9 mouse cellular contexts compared by ENCODE assay signal in the genomic region with DNA sequence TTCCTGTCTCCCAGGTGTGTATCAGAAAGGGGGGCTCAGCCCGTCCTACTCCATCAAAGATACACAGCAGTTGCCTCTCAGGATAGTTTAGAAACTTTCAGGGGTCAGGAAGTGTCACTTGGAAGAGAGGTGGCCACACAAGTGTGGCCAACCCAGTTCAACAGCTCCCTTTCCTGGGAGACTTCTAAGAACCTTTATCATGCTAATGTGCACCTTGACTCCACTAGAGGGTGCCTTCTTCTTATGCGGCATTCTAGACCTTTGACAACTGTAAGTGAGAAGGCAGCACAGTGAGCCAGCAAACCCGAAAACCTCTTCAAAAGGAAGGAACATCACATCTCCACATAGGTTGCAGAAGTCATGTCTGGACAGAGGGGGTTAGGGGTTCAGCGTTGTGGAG.
DNase-seq lines count a peak whose midpoint lies in the region; ATAC-seq and TF ChIP-seq lines count a peak whose summit lies in the region.
"Had no signal": no experiment of that assay in that cellular context is flagged by ENCODE, and none has a peak within 500 bp of the region (broad histone marks: within the 10 kb centered on the region; RNA-seq: fewer than 3 reads in every experiment).

No protein-coding gene starts in this region.

- no peaks in the 10 kb centered on the region for H3K79me2 ChIP-seq in heart, adult 2 months (replicated peaks; ENCODE audit: control insufficient read depth, insufficient read depth, low read length)

- TF ChIP-seq EP300 in heart, adult 2 months (IDR thresholded peaks at IDR 0.05; ENCODE audit: insufficient read depth, low read depth, low read length), result no peak
- TF ChIP-seq EP300 in lung, postnatal 0 days (IDR thresholded peaks at IDR 0.05), result no peak

- WGBS in heart, adult 2 months, result 30% methylated on average over 4 of the region's 4 CpGs
- WGBS in thymus, adult 2 months, result under 1% methylated on average over 4 of the region's 4 CpGs
- WGBS in lung, postnatal 0 days, result 11% methylated on average over 4 of the region's 4 CpGs
- 42% methylated on average over 4 of the region's 4 CpGs for WGBS in midbrain, embryonic 11.5 days

- peak; percentile 71 for TF ChIP-seq CTCF in heart, adult 2 months (IDR thresholded peaks at IDR 0.05)
- no peak for TF ChIP-seq CTCF in thymus, adult 2 months (IDR thresholded peaks at IDR 0.05; ENCODE audit: borderline replicate concordance, control insufficient read depth, extremely low read depth, insufficient read depth, low read length, poor library complexity)
- peak; percentile 78 for TF ChIP-seq CTCF in lung, postnatal 0 days (IDR thresholded peaks at IDR 0.05)

- no peak overlapping the region for H3K4me2 ChIP-seq in lung, postnatal 0 days (replicated peaks; ENCODE audit: low read depth, low read length)
- H3K4me2 ChIP-seq in midbrain, embryonic 11.5 days, result no peak overlapping the region
- H3K4me2 ChIP-seq: limb, embryonic 12.5 days had no signal

- peak in 1 of 2 experiments; percentile 14 for DNase-seq in heart, adult 2 months
- DNase-seq in heart, postnatal 25 days (ENCODE audit: low spot score), result no peak
- DNase-seq in thymus, adult 2 months, result peak; percentile 39
- DNase-seq in thymus, adult 18-20 months, result no peak
- peak; percentile 60 for DNase-seq in embryo, embryonic 10.5 days (ENCODE audit: low spot score)
- peak; percentile 79 for DNase-seq in lung, postnatal 0 days (ENCODE audit: low spot score)
- DNase-seq in ovary, adult 18-20 months (ENCODE audit: low spot score), result no peak
- no peak for DNase-seq in midbrain, embryonic 11.5 days (ENCODE audit: low spot score, missing footprints)

- TF ChIP-seq POLR2A in heart, adult 2 months (IDR thresholded peaks at IDR 0.05; ENCODE audit: insufficient read depth, low read depth, low read length), result no peak
- TF ChIP-seq POLR2A in thymus, adult 2 months (IDR thresholded peaks at IDR 0.05; ENCODE audit: control insufficient read depth, extremely low read depth, insufficient read depth, low read length, poor library complexity), result no peak

- no peaks in the 10 kb centered on the region; the same call in 1 of the 2 replicates for H3K4me1 ChIP-seq in heart, adult 2 months (ENCODE audit: control insufficient read depth, insufficient read depth, low read length)
- H3K4me1 ChIP-seq in thymus, adult 2 months (replicated peaks; ENCODE audit: control insufficient read depth, insufficient read depth, low read length), result peaks cover 13% of the 10 kb centered on the region
- no peaks in the 10 kb centered on the region for H3K4me1 ChIP-seq in lung, postnatal 0 days (ENCODE audit: insufficient read depth, low read depth, low read length)
- H3K4me1 ChIP-seq in midbrain, embryonic 11.5 days (ENCODE audit: control insufficient read depth, insufficient read depth, low read length), result no peaks in the 10 kb centered on the region

- H3K27ac ChIP-seq in heart, adult 2 months, result no peak overlapping the region
- no peak overlapping the region for H3K27ac ChIP-seq in thymus, adult 2 months (ENCODE audit: control insufficient read depth, insufficient read depth, low read length)
- H3K27ac ChIP-seq in lung, postnatal 0 days (ENCODE audit: low read length), result no peak overlapping the region
- no peak overlapping the region for H3K27ac ChIP-seq in midbrain, embryonic 11.5 days (ENCODE audit: low read depth, low read length)
- H3K27ac ChIP-seq: limb, embryonic 12.5 days had no signal

- peak; percentile 55; the same call in 1 of the 2 replicates for ATAC-seq in lung, postnatal 0 days
- no peak for ATAC-seq in midbrain, embryonic 11.5 days (ENCODE audit: low FRiP score)

- H3K4me3 ChIP-seq in heart, adult 2 months, result no peak overlapping the region
- no peak overlapping the region for H3K4me3 ChIP-seq in thymus, adult 2 months (ENCODE audit: control insufficient read depth, insufficient read depth, low read length)
- H3K4me3 ChIP-seq in lung, postnatal 0 days (ENCODE audit: low read depth, low read length), result no peak overlapping the region
- no peak overlapping the region for H3K4me3 ChIP-seq in midbrain, embryonic 11.5 days (ENCODE audit: low read depth, low read length)
- H3K4me3 ChIP-seq: limb, embryonic 12.5 days had no signal

- intact Hi-C loops in heart, adult 2 months (cut with DNase I), result loop anchor here (2.0 to 10.0 kb wide), 4 partner anchors 124 to 209 kb away; no protein-coding TSS in a partner anchor
- intact Hi-C loops in heart, postnatal 25 days (cut with DNase I), result loop anchor here (2.0 to 10.0 kb wide), 4 partner anchors 81 to 209 kb away; partner anchors contain the start of gene Ric8b

- H3K9me3 ChIP-seq in lung, postnatal 0 days (ENCODE audit: low read length), result no peaks in the 10 kb centered on the region
- no peaks in the 10 kb centered on the region for H3K9me3 ChIP-seq in midbrain, embryonic 11.5 days (ENCODE audit: control insufficient read depth, low read length)
- H3K9me3 ChIP-seq: limb, embryonic 12.5 days had no signal

- H3K9ac ChIP-seq in heart, adult 2 months (ENCODE audit: low read depth, low read length), result no peak overlapping the region
- H3K9ac ChIP-seq in lung, postnatal 0 days (replicated peaks; ENCODE audit: low read depth), result no peak overlapping the region
- no peak overlapping the region for H3K9ac ChIP-seq in midbrain, embryonic 11.5 days (ENCODE audit: low read length)
- H3K9ac ChIP-seq: limb, embryonic 12.5 days had no signal

- H3K36me3 ChIP-seq in heart, adult 2 months (ENCODE audit: control insufficient read depth, insufficient read depth, low read length), result no peaks in the 10 kb centered on the region
- H3K36me3 ChIP-seq in thymus, adult 2 months (ENCODE audit: control insufficient read depth, insufficient read depth, low read length), result no peaks in the 10 kb centered on the region
- H3K36me3 ChIP-seq in lung, postnatal 0 days (ENCODE audit: insufficient read depth, low read length), result no peaks in the 10 kb centered on the region
- H3K36me3 ChIP-seq in midbrain, embryonic 11.5 days (ENCODE audit: control insufficient read depth, insufficient read depth, low read length), result peaks cover 9% of the 10 kb centered on the region
- H3K36me3 ChIP-seq: limb, embryonic 12.5 days had no signal

- no peaks in the 10 kb centered on the region for H3K27me3 ChIP-seq in heart, adult 2 months (ENCODE audit: control insufficient read depth, insufficient read depth, low read length)
- H3K27me3 ChIP-seq in thymus, adult 2 months (ENCODE audit: control insufficient read depth, insufficient read depth, low read length), result no peaks in the 10 kb centered on the region
- no peaks in the 10 kb centered on the region for H3K27me3 ChIP-seq in lung, postnatal 0 days (replicated peaks; ENCODE audit: insufficient read depth, low read length)
- no peaks in the 10 kb centered on the region for H3K27me3 ChIP-seq in midbrain, embryonic 11.5 days (ENCODE audit: control insufficient read depth, insufficient read depth, low read length)
- H3K27me3 ChIP-seq: limb, embryonic 12.5 days had no signal

Comparison
In these comparisons a context has a peak if more than half of its experiments do, and no peak if none do; other contexts are left out.
1. DNase-seq: peak in thymus, adult 2 months (single experiment), embryo, embryonic 10.5 days (single experiment) and lung, postnatal 0 days (single experiment); none in heart, postnatal 25 days (single experiment), thymus, adult 18-20 months (0 of 2), ovary, adult 18-20 months (single experiment) and midbrain, embryonic 11.5 days (single experiment).